Mouse (Mus musculus): Measurements from ENCODE around the gene Nol7. TPM values are rescaled to one million over a fixed set of nuclear protein-coding genes. Genes with fewer than 3 reads are reported as not detected.
A peak's percentile ranks its signal among the peaks of the same experiment; 100 is the strongest.

Nol7 gene
- total and polyA plus RNA-seq, 2 experiments from 2014 or later, result 34.6 to 183 TPM

DNA sequence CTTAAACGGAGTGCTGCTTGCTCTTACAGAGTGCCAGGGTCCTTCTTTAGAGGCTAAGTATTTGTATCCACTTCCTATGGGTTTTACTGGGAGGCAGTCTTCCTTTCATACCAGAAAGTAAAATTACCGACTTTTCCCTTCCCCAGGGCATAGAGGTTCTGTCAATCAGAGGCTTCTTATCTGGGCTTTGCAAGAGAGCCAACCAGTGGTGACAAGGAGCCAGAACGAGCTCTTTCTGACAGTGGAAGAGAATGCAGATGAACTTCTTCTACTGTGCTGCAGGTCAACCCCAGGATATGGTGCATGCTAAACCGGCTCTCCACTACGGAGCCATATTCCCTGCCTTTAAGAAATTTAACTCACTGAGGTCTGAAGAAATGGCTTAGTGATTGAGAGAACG, 37.7 kb upstream of the Nol7 start:
- no peak for TF ChIP-seq CTCF (IDR thresholded peaks at IDR 0.05; ENCODE audit: low read depth)
- no peak overlapping the region for H3K9ac ChIP-seq (replicated peaks; ENCODE audit: low read length)
- ATAC-seq (no peak), DNase-seq (ENCODE audit: low spot score) (no peak)
- no peak overlapping the region for H3K27ac ChIP-seq
- H3K4me2 ChIP-seq (ENCODE audit: low read depth, low read length), result no peak overlapping the region
- WGBS, result 74% methylated on average over 6 of the region's 6 CpGs
- no peaks in the 10 kb centered on the region for H3K4me1 ChIP-seq (ENCODE audit: insufficient read depth, low read length)
- no peaks in the 10 kb centered on the region for H3K9me3 ChIP-seq (ENCODE audit: low read length)
- H3K4me3 ChIP-seq (ENCODE audit: low read length), result no peak overlapping the region
- H3K27me3 ChIP-seq (ENCODE audit: insufficient read depth, low read length), result no peaks in the 10 kb centered on the region
- no peaks in the 10 kb centered on the region for H3K36me3 ChIP-seq (ENCODE audit: insufficient read depth, low read length)

DNA sequence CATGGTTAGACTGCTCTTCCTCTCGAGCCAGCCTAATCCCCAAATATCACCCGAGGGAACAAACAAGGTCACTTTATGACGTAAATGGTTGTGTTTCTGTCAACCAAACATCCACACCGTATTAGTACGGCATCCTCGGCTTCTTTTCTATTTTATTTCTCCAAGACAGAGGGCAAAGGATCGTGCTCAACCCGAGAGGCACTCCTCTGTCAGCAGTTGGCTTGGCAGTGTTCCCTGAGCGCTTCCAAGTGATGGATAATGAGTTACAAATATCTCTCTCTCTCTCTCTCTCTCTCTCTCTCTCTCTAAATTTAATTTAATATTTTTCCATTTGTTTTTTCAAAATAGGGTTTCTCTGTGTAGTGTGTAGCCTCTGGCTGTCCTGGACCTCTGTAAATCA, 35.8 kb upstream of the Nol7 start:
- no peak overlapping the region for H3K27ac ChIP-seq
- H3K4me3 ChIP-seq (ENCODE audit: low read length), result no peak overlapping the region
- TF ChIP-seq CTCF (IDR thresholded peaks at IDR 0.05; ENCODE audit: low read depth), result no peak
- ATAC-seq (no peak), DNase-seq (ENCODE audit: low spot score) (no peak)
- H3K36me3 ChIP-seq (ENCODE audit: insufficient read depth, low read length), result no peaks in the 10 kb centered on the region
- H3K9me3 ChIP-seq (ENCODE audit: low read length), result no peaks in the 10 kb centered on the region
- H3K4me2 ChIP-seq (ENCODE audit: low read depth, low read length), result no peak overlapping the region
- H3K4me1 ChIP-seq (ENCODE audit: insufficient read depth, low read length), result no peaks in the 10 kb centered on the region
- WGBS, result 63% methylated on average over 9 of the region's 9 CpGs
- no peaks in the 10 kb centered on the region for H3K27me3 ChIP-seq (ENCODE audit: insufficient read depth, low read length)
- H3K9ac ChIP-seq (replicated peaks; ENCODE audit: low read length), result no peak overlapping the region

DNA sequence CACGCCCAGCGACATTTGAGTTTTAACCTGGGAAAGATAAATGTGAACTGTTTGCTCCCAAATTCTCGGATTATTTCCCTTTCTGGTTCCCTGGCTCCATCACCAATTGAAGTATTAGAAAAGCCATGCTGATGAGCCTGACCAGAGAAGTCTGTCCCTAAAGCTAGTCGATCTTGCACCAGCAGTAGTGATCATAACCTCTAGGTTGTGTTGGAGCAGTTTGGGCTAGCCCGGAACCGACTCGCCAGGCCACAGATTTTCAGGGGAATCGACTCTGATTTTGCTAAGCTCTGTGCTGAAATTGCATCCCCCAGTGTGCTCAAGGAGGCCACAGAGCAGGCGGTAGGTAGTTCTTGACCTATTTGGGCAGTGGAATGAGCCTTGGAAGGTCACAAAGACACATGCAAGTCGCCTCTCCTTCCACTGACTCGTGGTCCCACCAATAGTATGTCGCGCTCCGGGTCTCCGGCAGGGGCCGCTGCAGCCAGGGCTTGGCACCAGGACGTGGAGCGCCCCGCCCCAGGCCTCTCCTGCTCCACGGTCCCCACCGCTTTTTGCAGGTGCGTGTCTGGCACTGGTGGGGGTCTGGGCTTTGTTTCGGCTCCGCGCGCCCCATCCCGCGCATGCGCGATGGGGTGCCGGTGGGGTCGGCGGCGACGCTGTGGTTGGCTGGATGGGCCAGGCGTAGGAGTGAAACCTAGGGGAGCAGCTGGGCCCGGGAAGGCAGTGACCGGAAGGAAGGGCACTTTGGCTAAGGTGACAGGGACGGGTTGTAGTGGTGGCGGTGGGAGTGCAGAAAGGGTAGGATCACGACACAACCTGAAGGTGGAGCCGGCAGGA, 33.0 kb upstream of the Nol7 start, which contains the start of gene Sirt5:
Gene Sirt5, plus strand, starts transcription at position 512 of the 840 bp plus-strand sequence.
- no peaks in the 10 kb centered on the region for H3K4me1 ChIP-seq (ENCODE audit: insufficient read depth, low read length)
- no peaks in the 10 kb centered on the region for H3K27me3 ChIP-seq (ENCODE audit: insufficient read depth, low read length)
- H3K9me3 ChIP-seq (ENCODE audit: low read length), result no peaks in the 10 kb centered on the region
- no peaks in the 10 kb centered on the region for H3K36me3 ChIP-seq (ENCODE audit: insufficient read depth, low read length)
- H3K4me2 ChIP-seq (ENCODE audit: low read depth, low read length), result peak within 1 kb of the TSS; percentile 75
- DNase-seq (ENCODE audit: low spot score) (peak; percentile 93), ATAC-seq (peak; percentile 97)
- TF ChIP-seq CTCF (IDR thresholded peaks at IDR 0.05; ENCODE audit: low read depth), result peak; percentile 87
- peak within 1 kb of the TSS; percentile 52 for H3K27ac ChIP-seq
- WGBS, result 14% methylated on average over 42 of the region's 42 CpGs
- H3K9ac ChIP-seq (replicated peaks; ENCODE audit: low read length), result peak within 1 kb of the TSS; percentile 58
- H3K4me3 ChIP-seq (ENCODE audit: low read length), result peak within 1 kb of the TSS; percentile 45

DNA sequence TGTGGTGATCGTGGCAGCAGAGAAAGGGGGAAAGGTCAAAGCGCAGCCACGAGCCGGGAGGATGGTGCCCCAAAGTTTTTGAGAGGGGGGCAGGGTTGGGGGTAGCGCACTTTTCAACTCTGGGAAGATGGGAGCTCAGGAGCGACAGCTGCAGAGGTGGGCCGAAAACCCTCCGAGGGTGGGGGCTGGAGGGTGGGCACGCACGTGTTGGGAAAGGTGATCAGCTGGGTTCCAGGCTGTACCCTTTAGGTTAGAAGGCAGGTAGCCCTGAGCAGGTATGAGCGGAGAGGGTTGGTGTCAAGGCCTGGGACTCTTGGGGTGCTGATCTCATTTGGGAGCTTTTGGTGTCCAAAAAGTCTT, 32.4 kb upstream of the Nol7 start:
- Histone ChIP-seq H3K4me1 (ENCODE audit: insufficient read depth, low read length) (no peaks in the 10 kb centered on the region), H3K9me3 (ENCODE audit: low read length) (no peaks in the 10 kb centered on the region), H3K27ac (peak overlapping the region; percentile 52), H3K36me3 (ENCODE audit: insufficient read depth, low read length) (0 out of 2 replicates have a peak, but pooled peaks cover 2% of the 10 kb centered on the region), H3K9ac (replicated peaks; ENCODE audit: low read length) (peak overlapping the region; percentile 58), H3K4me2 (ENCODE audit: low read depth, low read length) (peak overlapping the region; percentile 75), H3K4me3 (ENCODE audit: low read length) (peak overlapping the region; percentile 45), H3K27me3 (ENCODE audit: insufficient read depth, low read length) (no peaks in the 10 kb centered on the region)
- 11% methylated on average over 11 of the region's 11 CpGs for WGBS
- no peak for TF ChIP-seq CTCF (IDR thresholded peaks at IDR 0.05; ENCODE audit: low read depth)
- no peak for DNase-seq (ENCODE audit: low spot score)
- no peak; the same call in 1 of the 2 replicates for ATAC-seq

DNA sequence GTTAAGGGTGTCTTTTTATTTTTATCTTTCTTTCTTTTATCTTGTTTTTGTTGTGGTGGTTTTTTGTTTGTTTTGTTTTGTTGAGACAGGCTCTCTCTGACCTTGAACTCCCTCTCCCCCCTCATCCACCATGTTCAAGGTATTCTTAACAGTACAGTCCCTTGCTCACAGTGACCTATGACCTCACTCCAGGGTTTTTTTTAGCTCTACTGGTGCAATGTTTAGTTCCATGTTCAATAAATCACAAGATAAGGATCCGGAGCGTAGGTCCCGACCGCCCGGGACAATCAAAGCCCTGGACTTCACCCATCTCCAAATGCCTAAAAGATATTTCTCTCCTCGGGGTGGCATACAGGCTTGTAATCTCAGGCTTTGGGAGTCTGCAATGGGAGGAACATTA, 28.1 kb upstream of the Nol7 start:
- ATAC-seq (no peak), DNase-seq (ENCODE audit: low spot score) (no peak)
- Histone ChIP-seq H3K9ac (replicated peaks; ENCODE audit: low read length) (no peak overlapping the region), H3K27ac (no peak overlapping the region), H3K27me3 (ENCODE audit: insufficient read depth, low read length) (no peaks in the 10 kb centered on the region), H3K4me1 (ENCODE audit: insufficient read depth, low read length) (no peaks in the 10 kb centered on the region), H3K4me3 (ENCODE audit: low read length) (no peak overlapping the region), H3K9me3 (ENCODE audit: low read length) (no peaks in the 10 kb centered on the region), H3K4me2 (ENCODE audit: low read depth, low read length) (no peak overlapping the region), H3K36me3 (ENCODE audit: insufficient read depth, low read length) (peaks cover 17% of the 10 kb centered on the region; the same call in 1 of the 2 replicates)
- TF ChIP-seq CTCF (IDR thresholded peaks at IDR 0.05; ENCODE audit: low read depth), result no peak
- 96% methylated on average over 6 of the region's 6 CpGs for WGBS

DNA sequence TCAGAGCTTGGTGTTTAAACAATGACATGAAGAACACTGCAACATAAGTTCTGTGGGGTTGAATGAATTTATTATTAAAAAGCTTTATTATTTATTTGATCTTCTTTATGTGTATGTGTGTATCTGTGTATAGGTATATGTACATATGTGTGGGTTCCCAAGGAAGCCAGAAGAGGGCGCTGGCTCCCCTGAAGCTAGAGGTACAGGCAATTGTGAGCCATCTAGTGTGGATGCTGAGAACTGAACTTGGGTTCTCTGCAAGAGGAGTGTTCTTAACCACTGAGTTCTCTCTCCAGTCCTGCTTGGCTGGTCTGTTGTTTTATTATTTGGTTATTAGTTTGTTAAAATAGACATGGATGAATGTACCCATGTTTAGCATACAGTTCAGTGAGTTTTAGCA, 25.3 kb upstream of the Nol7 start:
- Histone ChIP-seq H3K36me3 (ENCODE audit: insufficient read depth, low read length) (peaks cover 24% of the 10 kb centered on the region; the same call in 1 of the 2 replicates), H3K9ac (replicated peaks; ENCODE audit: low read length) (no peak overlapping the region), H3K4me1 (ENCODE audit: insufficient read depth, low read length) (no peaks in the 10 kb centered on the region), H3K4me3 (ENCODE audit: low read length) (no peak overlapping the region), H3K9me3 (ENCODE audit: low read length) (no peaks in the 10 kb centered on the region), H3K4me2 (ENCODE audit: low read depth, low read length) (no peak overlapping the region), H3K27me3 (ENCODE audit: insufficient read depth, low read length) (no peaks in the 10 kb centered on the region), H3K27ac (no peak overlapping the region)
- peak; percentile 22; the same call in 1 of the 2 replicates for TF ChIP-seq CTCF (IDR thresholded peaks at IDR 0.05; ENCODE audit: low read depth)
- DNase-seq (ENCODE audit: low spot score) (no peak), ATAC-seq (no peak)
- 86% methylated on average over 1 of the region's 1 CpGs for WGBS

DNA sequence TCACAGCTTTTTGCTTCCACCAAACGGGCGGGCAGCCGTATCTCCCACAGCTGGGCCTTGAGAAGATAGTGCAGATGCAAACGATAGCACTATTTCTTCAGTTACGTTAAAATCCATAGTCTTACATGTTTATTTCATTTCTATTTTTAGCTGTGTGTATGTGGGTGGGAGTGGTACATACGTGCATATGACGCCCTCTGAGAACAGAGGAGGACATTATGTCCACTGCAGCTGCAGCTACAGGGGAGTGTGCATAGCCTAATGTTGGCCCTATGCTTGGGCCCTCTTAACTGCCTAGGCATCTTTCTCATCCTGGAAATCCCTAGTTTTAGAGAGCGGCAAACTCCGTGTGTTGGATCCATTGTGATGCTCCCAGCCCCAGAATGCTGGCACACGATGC, 24.0 kb upstream of the Nol7 start:
- ATAC-seq (no peak), DNase-seq (ENCODE audit: low spot score) (no peak)
- peaks cover 24% of the 10 kb centered on the region; the same call in 1 of the 2 replicates for H3K36me3 ChIP-seq (ENCODE audit: insufficient read depth, low read length)
- H3K9me3 ChIP-seq (ENCODE audit: low read length), result no peaks in the 10 kb centered on the region
- H3K4me3 ChIP-seq (ENCODE audit: low read length), result no peak overlapping the region
- H3K27ac ChIP-seq, result no peak overlapping the region
- WGBS, result 85% methylated on average over 10 of the region's 10 CpGs
- TF ChIP-seq CTCF (IDR thresholded peaks at IDR 0.05; ENCODE audit: low read depth), result no peak
- no peaks in the 10 kb centered on the region for H3K27me3 ChIP-seq (ENCODE audit: insufficient read depth, low read length)
- H3K4me2 ChIP-seq (ENCODE audit: low read depth, low read length), result no peak overlapping the region
- H3K4me1 ChIP-seq (ENCODE audit: insufficient read depth, low read length), result no peaks in the 10 kb centered on the region
- H3K9ac ChIP-seq (replicated peaks; ENCODE audit: low read length), result no peak overlapping the region
